Mouse (Mus musculus) retina, postnatal 1 day (tissue): ENCODE results near the gene Gpr141.

Source experiments
- DNase-seq: peaks from one replicate; pipeline ENCODE4 v3.0.0-alpha.2; 2012

The Gpr141 gene

DNA sequence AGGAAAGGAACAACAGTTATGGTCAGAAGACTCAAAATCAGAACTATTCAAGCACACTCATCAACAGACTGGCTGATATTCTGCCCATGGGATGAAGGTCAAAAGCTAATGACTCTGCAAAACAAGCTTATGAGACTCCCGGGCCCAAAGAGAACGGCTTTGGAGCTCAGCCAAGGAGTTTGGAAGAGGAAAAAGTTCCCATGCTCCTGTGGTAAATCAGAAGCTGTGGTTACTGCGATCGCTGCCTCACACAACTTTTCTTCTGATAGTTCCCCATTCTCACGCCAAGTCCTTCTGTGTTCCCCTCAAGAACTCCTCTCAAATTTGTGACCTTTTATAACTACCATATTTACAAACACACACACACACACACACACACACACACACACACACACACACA is 105.1 kb downstream of the Gpr141 start:
- DNase-seq = no peak

DNA sequence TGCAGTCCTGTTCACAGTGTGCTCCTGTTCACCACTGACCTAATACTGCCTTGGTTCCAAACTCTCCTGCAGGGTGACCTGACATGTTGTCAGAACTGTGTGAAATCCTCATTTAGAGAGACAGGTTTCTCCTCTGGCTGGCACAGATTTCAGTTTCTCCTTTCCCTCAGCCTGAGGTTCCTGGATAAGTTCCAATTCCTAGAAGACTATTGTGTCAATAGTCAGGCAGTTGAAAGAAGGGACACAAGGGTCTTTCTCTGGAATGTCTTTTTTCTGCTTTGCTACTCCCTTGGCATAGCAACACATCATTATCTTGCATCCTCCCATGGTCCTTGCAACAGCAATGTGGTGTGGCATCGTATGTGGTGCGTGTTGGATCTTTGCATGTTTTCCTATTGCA is 106.9 kb downstream of the Gpr141 start:
- no peak for DNase-seq

DNA sequence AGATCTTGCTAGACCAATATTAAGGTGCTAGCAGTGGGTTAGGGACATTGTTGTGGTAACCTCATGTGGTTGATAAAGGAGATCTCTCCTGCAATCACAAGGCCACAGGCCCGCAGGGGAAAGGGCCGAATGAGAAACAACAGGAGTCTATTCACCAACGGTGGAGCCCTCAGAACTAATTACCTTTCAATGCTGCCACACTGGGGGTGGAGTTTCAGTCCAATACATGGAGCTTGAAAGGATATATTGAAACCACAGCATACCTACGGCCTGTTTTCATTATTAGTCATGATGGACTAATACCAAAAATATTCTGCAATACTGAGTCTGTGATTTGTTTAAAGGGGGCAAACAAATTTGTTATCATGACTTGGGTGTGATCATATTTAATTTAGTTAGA is 120.3 kb downstream of the Gpr141 start:
- no peak for DNase-seq

DNA sequence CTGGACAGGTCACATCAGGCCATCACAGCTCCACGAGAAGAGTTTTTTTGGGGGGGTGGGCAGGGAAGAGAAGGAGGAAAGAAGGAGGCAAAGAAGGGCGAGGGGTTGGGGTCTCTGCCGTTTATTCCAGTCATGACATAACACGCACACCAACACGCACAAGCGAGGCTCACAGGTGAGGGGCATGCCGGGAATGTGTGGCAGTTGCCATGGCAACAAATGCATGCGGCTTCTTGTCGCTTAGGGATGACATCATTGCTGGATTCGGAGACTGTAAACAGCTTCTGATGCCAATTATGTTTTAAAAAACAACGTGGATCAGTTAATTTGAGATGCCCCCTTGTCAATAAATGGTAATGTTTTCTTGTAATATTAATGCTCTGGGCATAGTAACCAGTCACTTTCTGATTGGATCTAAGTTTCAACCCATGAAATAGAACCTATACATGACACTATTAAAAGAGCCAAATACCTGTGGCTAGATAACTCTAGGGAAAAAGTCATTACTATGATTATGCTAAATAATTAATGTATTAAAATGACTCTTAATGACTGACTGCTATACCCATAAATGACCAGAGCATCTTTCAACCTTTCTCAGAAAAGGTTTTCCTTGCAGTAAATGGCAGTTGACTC is 122.5 kb downstream of the Gpr141 start:
- DNase-seq = peak; percentile 41

DNA sequence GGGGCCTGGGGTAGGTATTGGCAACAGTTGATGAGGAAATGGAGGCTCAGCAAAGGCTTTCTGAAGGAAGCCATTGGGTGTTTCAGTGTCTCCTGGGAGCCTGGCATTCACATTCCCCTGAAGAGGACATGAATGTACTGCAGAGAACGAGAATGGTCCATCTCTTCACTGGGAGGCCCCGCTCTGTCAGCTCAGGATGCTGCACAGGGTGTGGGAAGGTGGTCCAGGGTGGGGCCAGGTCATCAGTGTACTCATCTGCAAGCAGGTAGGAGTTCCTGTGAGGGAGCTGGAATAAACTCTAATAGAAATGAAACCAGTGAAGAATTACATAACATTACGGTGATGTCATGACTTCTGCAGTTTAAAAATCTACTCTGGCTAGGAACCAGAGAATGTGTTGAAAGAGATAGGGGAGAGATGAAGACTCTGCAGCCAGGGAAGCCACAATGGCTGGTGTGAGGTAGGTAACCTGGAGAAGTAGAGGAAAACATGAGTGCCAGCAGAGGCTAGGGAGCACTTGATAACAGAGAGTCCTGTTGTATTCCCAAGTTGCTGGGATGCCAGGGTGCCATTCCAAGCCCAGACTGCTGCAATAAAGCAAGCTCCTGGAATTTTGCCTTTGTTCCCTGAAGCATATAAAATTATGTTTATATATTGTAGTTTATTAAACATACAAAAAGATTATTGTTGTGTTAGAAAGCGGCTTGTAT is 123.2 kb downstream of the Gpr141 start:
- no peak for DNase-seq
